In the genomic region with DNA sequence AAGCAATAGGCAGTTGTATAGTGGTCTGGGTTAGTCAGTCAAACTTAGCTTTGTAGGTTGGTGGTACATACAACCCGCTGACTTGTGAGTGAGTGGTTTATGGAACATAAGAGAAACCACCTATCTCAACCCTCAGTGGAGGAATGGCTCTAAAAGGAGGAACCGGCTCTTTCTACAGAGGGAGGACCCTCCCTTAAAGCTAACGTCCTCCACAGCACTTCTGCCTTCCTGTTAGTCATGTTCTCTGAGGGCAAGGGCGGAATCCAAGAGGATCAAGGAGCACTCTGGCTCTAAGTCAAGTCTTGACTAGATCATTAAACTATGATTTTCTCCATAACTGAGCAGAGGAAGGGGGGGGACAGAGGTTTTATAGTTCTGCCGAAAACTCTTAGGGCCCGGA, we compare ENCODE assay signal across 18 mouse cellular contexts. TPM values are rescaled to one million over a fixed set of nuclear protein-coding genes. Genes with fewer than 3 reads are reported as not detected.
DNase-seq lines count a peak whose midpoint lies in the region; ATAC-seq and TF ChIP-seq lines count a peak whose summit lies in the region.
"Had no signal": no experiment of that assay in that cellular context is flagged by ENCODE, and none has a peak within 500 bp of the region (broad histone marks: within the 10 kb centered on the region; RNA-seq: fewer than 3 reads in every experiment).

No protein-coding gene starts in this region.

- peak; percentile 51 for DNase-seq in kidney, adult 9 months
- no peak for DNase-seq in kidney, adult 18-20 months
- DNase-seq in thymus, postnatal 0 days (ENCODE audit: low spot score) = peak; percentile 9
- no peak for DNase-seq in thymus, postnatal 36 days
- DNase-seq in lung, postnatal 36 days = peak; percentile 70
- DNase-seq in neural tube, embryonic 10.5 days (ENCODE audit: extremely low spot score, low spot score) = no peak
- DNase-seq in hindbrain, postnatal 0 days (ENCODE audit: low spot score) = no peak
- DNase-seq in heart, adult 18-20 months = no peak
- DNase-seq: adrenal gland, postnatal 10 days; cerebellum, adult 9-11 months; forebrain, postnatal 0 days; heart, postnatal 10 days; retina, postnatal 1 day had no signal

- H3K36me3 ChIP-seq in hindbrain, postnatal 0 days (ENCODE audit: insufficient read depth, low read length) = peaks cover 16% of the 10 kb centered on the region; the same call in 1 of the 2 replicates

- no peak for TF ChIP-seq CTCF in hindbrain, postnatal 0 days (IDR thresholded peaks at IDR 0.05; ENCODE audit: low read depth)

- H3K4me3 ChIP-seq in hindbrain, postnatal 0 days (ENCODE audit: low read length) = no peak overlapping the region
- H3K4me3 ChIP-seq: erythroblast, embryonic 14.5 days; kidney, embryonic 15.5 days; megakaryocyte, embryonic 14.5 days; stomach, embryonic 15.5 days had no signal

- no peaks in the 10 kb centered on the region for H3K9me3 ChIP-seq in hindbrain, postnatal 0 days (ENCODE audit: low read length)
- H3K9me3 ChIP-seq: kidney, embryonic 15.5 days; megakaryocyte, embryonic 14.5 days; stomach, embryonic 15.5 days had no signal

- no peak overlapping the region for H3K4me2 ChIP-seq in hindbrain, postnatal 0 days (ENCODE audit: low read depth, low read length)
- H3K4me2 ChIP-seq: kidney, embryonic 15.5 days; stomach, embryonic 15.5 days had no signal

- 91% methylated on average over 6 of the region's 6 CpGs for WGBS in hindbrain, postnatal 0 days

- no peak for ATAC-seq in hindbrain, postnatal 0 days
- ATAC-seq: forebrain, postnatal 0 days; hindbrain, embryonic 16.5 days had no signal

- H3K4me1 ChIP-seq in hindbrain, postnatal 0 days (ENCODE audit: insufficient read depth, low read length) = 0 out of 2 replicates have a peak, but pooled peaks cover 12% of the 10 kb centered on the region

- H3K27ac ChIP-seq in hindbrain, postnatal 0 days = no peak overlapping the region
- H3K27ac ChIP-seq: kidney, embryonic 15.5 days; stomach, embryonic 15.5 days had no signal

- no peaks in the 10 kb centered on the region for H3K27me3 ChIP-seq in hindbrain, postnatal 0 days (ENCODE audit: insufficient read depth, low read length)
- H3K27me3 ChIP-seq: kidney, embryonic 15.5 days; megakaryocyte, embryonic 14.5 days; stomach, embryonic 15.5 days had no signal

- H3K9ac ChIP-seq in hindbrain, postnatal 0 days (replicated peaks; ENCODE audit: low read length) = no peak overlapping the region
- H3K9ac ChIP-seq: forebrain, postnatal 0 days; kidney, embryonic 15.5 days; stomach, embryonic 15.5 days had no signal

RNA-seq across cellular contexts. Expression of gene Npc2, which starts 5.4 kb away (rescaled TPM):
- polyA plus RNA-seq in thymus, postnatal 0 days (2015; fragmentation: Nextera tagmentation; extraction: Ambion mirVana) = 89.7 and 93.1 TPM in 2 replicates
- total RNA-seq in hindbrain, postnatal 0 days (2014; rRNA removed) = 39.2 and 39.5 TPM in 2 replicates
- polyA plus RNA-seq in hindbrain, postnatal 0 days (2015; fragmentation: Nextera tagmentation; extraction: Ambion mirVana) = 55.4 and 57.5 TPM in 2 replicates
- 10 to 100 TPM; 29.6 to 35.3 TPM for total RNA-seq in heart, adult 18-20 months (2021)

RNA-seq across cellular contexts. Expression of gene Isca2, which starts 5.5 kb away (rescaled TPM):
- 156 TPM in 2 replicates for polyA plus RNA-seq in thymus, postnatal 0 days (2015; fragmentation: Nextera tagmentation; extraction: Ambion mirVana)
- 61.1 and 102 TPM in 2 replicates for total RNA-seq in hindbrain, postnatal 0 days (2014; rRNA removed)
- 133 and 138 TPM in 2 replicates for polyA plus RNA-seq in hindbrain, postnatal 0 days (2015; fragmentation: Nextera tagmentation; extraction: Ambion mirVana)
- 10 to 100 TPM; 88.4 to 92.6 TPM for total RNA-seq in heart, adult 18-20 months (2021)

Comparison
In these comparisons a context has a peak if more than half of its experiments do, and no peak if none do; other contexts are left out.
1. DNase-seq: peak in kidney, adult 9 months (single experiment), thymus, postnatal 0 days (single experiment) and lung, postnatal 36 days (single experiment); none in kidney, adult 18-20 months (single experiment), thymus, postnatal 36 days (0 of 2), neural tube, embryonic 10.5 days (single experiment), hindbrain, postnatal 0 days (single experiment) and heart, adult 18-20 months (0 of 2).